Mouse (Mus musculus): Measurements from ENCODE around the gene Efna1.

Efna1 gene

DNA sequence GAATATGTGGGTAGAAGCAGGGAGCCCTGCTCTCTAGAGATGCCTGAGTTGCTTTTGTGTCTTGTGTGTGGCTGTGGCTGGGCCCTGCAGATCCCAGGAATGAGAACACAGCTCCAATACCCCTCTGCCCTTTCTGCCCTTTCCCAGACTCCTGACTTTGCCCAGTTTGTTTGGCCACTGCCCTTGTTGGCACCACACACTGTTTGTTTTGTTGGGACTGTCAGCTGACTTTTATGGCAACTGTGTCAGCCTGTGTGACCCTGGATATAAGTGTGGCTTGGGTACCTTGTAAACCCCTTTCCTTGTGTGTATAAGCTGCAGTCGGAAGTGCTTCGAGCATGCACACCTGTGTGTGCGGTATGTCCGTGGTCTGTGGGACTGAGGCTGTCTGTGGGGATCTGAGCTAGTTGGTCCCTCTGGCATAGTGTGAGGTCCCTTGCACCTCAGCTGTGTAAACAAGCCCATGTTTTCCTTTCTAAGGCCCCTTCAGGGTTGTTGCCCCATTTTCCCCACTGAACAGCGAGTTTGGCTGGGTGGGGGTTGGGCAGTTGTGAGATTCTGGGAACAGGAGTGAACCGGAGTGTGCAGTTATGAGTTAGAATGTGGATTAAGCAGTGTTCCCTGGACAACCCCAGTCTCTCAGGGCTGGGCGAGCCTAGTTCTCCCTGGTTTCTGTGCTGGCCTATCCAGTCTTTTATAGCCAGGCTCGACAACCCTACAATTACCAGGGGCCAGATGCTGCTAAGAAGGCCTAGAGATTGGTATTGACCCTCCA lies 24.8 kb upstream of the Efna1 start:
- no peak for DNase-seq

DNA sequence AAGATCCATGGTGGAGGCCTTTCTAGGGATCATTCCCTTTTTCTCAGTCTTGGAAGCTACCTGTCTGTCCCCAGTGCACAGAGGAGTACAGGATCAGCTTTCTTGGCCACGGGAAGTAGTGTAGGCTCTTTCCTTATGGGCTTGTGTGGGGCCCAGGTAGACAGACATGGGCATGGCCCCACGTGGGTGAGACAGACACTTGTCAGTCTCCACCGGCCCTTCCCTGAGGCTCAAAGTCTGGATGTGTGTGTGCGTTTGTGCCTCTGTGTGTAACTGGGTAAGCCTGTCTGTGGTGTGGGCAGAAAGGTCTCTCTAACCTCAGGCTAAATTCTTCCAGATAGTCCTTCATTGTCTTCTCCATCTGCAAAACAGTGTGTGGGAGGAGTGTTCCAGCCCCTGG lies 24.2 kb upstream of the Efna1 start:
- no peak for DNase-seq

DNA sequence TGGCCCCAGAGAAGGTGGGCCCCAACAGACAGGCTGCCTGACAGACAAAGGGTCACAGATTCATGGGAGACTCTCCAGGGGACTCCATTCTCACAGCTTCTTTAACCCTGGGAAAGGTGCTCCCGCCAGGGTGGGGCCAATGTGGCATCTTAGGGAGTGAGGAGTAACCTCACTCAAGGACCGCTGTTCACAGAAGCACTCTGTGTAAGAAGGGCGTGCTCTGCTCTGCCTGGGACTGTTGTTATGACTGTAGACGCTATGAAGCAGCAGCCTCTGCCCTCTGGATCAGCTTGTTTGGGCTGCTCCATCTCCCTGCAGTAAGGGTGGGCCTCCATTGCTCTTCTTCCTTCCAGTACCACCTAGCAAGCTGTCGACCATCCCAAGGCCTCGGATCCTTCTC lies 23.5 kb upstream of the Efna1 start:
- no peak for DNase-seq

DNA sequence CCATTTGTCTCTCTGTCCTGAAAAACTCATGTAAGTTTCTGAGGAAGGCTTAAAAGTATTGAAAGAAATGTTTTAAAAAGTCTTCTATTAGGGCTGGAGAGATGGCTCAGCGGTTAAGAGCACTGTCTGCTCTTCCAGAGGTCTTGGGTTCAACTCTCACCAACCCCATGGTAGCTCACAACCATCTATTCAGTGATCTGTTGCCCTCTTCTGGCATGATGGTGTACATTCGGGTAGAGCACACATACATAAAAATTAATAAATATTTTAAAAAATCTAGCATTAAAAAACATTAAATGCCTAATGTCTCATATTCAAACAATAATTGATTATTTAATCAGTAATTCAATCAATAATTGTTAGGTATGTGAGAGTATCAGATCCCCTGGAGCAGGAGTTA lies 19.6 kb upstream of the Efna1 start:
- DNase-seq = no peak

DNA sequence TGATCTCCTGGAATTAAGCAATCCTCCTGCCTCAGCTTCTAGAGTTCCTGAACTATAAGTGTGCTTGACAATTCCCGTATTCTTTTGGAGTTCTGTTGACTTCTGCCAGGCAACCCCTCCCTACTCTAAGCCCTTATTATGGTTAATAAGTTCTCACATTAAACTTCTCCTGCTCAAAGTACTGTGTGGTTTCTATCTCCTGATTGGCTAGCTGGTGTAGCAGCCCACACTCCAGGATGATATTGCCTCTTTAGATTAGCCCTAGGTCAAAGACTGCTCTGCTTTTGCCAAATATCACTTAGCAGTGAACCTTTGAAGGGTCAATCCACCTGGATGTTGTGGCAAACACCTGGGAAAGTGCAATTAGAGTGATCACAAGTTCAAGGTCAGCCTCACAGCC lies 19.1 kb upstream of the Efna1 start:
- no peak for DNase-seq

DNA sequence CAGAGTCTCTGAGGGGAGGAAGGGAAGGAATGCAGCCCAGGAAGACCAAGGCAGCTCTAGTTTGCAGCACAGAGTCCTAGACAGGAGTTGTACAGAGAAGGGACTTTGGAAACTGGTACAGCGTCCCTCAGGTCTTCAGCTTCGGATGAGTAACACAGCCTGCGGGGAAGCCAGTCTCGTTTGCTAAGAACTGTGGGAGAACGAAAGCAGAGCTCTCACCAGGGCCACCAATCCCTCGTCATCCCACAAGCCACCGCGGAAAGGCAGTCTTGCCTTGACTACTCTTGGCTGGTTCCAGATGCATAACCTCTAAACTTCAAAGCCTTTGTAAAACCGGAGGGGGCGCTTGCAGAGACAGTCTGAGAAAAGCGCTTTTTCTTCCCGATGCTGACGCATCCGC lies 18.6 kb upstream of the Efna1 start:
- DNase-seq = no peak

DNA sequence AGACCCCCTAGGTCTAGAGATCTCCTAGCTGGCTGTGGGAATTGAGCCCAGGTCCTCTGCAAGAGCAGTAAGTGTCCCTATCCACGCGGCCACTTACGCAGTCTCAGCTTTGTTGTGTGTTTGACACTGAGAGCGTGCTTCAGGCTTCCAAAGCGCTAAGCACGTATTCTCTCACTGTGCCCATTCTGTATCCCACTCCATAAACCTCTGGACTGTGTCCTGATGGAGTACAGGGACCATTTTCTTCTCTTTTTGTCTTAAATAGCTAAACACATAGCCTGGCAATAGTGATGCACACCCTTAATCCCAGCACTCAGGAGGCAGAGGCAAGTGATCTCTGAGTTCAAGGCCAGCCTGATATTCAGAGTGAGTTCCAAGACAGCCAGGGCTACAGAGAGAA lies 18.0 kb upstream of the Efna1 start:
- no peak for DNase-seq

DNA sequence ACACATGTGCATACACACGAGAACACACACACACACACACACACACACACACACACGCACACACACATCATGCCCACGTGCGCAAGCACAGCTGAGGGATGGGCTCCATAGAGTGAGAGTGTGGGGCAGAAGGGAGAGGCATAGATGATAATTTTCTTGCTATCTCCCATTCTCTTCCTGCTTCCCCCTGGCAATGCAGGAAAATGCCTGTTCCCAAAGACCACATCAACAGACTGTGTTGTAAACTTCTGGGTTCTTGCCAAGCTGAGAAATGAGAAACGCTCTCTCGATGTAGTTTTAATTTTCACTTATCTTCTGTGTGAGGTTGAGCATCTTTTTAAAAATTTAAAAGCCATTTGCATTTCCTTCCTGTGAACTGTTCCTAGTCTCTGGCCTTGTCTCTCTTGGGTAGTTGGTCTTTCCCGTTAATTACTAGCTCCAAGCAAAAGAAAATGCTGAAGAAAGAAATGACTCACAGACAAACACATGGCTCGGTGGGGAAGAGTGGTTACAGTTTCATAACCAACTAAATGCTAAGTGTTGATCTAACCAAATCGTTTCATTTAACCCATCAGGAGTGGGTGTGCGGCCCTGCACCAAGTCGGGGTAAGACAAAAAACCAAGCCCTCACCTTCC lies 15.9 kb upstream of the Efna1 start:
- no peak for DNase-seq

DNA sequence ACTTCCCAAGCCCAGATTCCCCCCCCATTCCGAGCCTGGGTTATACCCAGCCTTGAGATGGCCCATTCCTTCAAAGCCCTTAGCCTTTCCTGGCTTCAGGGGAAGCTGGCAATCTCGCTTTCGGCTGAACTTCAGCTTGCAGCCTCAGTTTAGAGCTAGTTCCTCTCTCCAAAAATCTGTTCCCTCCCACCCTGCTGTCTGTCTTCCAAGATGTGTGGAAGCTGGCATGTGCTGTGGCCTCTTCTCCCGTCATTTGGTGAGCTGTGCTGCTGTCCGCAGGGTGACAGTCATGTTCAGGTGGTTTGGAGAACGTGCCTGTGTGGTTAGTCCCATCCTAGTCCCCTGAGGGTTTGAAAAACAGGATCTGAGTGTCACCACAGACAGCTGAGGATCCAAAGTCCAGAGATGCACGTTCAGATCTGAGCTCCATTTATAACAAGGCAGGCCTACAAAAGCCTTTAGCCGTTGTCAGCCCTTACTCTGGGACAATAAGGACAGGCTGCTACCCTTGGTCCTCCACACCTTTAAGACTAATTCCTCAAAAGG lies 14.8 kb upstream of the Efna1 start:
- DNase-seq = no peak

DNA sequence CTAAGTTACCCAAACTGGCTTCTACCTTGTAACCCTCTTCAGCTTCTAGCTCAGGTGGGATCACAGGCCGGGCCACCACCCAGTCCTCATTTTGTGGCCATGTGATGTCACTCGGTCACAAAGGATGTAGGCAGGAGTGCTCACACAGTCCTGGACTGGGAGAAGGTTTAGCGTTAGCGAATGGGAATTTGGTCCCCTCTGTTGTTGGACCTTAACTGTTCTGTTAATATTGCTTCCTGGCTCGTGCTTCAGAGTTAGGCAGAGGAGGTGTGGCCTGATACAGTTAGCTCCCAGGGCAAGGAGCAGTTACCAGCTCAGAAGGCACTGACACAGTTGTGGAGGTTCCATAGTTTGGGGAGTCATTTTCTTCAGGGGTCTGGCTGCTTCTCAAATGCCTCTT lies 13.3 kb upstream of the Efna1 start:
- DNase-seq = no peak

DNA sequence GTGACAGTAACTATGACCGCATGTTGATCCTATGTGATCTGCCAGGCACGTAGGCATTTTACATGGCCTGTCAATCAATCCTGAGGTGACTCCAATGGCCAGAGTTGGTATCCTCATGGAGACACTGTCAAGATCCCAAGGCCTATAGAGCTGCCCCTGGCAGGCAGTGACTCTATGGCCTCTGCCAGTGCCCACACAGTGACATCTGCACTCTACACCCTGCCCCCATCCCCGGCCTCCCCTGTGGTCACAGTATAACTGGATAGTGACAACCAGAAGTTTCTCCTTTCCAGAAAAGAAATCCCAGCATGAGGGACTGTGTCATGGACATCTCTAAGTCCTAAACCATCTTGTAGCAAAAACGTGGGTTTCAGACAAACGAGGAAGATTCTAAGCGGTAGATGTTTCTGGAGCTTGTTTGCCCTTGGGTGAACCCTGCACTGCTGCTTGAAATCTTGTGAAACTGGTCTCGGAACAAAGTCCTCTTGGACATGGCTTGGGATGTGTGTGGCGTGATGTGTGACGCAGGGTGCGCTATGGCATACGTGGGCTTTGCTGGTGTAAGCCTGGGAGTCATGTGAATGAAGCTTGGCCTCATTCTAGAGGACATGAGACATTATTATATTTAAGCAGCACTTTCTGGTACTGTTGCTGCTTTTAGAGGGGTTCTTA lies 12.4 kb upstream of the Efna1 start:
- no peak for DNase-seq

DNA sequence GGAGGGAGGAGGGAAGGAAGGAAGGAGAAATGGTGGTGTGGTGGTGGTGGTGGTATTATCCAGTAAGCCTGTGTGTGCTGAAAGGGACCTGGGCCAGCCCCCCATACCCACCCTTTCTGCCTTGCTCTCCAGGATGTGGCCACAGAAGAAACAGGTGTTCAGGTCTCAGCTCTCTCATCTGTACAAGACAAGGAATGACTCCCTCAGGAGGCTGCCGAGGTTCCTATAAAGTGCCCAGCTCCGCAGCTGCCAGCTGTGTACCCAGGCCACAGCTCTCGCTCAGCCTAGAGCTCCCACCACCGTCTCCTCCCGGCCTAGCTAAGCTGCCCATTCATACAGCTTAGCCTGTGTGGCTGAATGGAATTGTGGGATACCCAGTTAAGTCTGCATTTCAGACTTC lies 11.4 kb upstream of the Efna1 start:
- no peak for DNase-seq

DNA sequence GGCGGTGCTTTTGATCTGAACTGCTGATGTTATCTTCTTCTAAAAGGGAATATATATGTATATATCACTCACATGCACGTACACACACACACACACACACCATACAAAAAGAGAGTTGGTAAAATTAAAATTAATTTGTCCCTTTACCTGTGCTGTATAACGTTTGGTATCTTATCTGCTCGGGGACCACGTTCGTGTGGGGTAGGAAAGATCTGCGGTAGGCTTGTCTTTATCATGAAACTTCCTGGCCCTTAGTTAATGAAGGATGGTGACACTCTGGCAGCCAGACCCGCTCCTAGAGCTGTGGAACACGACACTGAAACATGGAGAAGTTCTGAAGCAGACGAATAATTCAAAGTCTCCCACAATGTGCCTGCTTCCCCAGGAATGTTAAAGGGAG lies 10.9 kb upstream of the Efna1 start:
- no peak for DNase-seq

DNA sequence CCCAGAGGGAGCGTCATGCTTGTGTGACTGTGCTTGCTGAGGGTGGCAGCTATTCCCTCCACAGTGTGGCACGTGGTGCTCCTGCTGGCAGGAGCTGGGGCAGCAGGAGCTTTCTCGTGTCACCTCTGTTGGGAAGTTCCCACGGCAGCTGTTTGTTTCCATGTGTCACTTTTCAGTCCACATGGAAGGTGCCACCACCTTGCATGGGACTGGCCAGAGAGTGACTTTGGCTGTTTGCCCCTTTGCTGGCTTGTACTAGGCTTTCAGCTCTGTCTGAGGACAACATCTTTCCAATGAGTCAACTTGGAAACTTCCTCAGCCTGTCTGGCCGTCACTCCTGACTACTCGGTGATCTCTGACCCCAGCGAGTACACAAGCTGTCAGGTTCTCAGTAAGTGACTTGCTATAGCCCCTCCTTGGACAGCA lies 7.6 kb upstream of the Efna1 start:
- DNase-seq = no peak

DNA sequence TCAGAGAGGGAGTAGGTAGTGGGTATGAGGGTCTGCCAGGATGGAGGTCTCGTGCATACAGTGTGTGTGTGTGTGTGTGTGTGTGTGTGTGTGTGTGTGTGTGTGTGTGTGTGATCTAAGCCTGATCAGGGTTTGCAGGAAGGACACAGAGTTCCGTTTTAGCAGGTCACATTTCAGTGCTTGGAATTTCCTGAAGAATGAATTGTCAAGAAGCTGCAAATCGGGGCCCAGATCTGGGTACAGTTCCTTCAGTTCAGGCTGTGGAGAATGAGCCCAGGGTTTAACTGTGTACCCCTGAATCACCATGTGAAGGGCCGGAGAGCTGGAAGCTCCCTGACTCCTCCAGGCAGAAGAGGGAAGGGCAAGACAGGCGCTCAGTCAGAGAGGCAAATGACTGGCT lies 6.3 kb upstream of the Efna1 start:
- no peak for DNase-seq

DNA sequence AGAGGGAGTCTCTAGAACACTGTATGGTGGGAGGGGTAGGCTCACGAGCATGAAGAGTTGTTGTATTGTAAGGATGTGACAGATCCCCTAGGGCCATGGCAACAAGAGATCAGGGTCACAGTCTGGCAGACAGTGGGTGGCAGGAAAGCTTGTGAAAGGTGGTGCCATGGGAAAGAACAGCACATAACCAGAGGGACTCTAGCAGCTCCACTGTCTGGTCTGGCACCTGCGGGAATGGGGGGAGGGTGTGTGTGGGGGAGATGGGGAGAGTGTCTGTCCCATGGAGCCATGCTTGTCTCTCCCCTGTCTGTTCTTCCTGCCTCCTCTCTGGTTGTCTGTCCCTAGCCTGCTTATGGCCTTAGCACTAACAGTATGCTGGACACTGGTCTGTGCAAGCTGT lies 4.6 kb upstream of the Efna1 start:
- no peak for DNase-seq

DNA sequence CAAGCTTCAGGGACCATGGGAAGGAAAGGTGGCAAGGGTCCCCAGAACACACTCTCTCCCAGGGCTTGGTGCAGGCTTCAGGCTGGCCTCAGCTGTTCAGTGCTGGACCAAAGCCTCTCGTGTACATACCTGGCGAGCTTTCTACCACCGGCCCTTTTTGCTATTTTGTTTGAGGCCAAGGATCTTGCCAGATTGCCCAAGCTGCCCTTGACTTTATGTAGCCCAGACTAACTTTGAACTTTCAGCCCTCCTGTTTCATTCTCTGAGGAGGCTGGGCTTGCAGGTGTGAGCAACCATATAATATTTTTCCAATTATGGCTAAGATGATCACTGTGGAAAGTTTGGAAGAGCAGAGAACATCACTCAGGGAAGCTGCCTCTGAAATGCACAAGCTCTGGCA lies 3.3 kb upstream of the Efna1 start:
- no peak for DNase-seq

DNA sequence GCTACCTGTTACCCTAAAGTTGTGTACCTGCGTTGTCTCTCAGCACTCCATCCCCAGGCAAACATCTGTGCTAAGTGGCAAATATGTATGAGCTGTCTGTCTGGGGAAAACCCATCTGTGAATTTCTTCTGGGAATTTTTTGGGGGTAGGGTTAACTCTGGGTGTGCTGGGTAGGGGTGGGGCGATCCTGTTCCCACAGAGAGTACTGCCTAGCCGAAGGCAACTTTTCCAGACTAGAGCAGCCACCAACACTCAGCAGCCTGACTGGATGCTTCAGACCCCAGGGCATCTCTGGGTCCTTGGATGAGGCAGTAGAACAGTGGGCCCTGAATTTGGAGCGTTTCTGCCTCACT lies 1.3 kb upstream of the Efna1 start:
- no peak for DNase-seq

DNA sequence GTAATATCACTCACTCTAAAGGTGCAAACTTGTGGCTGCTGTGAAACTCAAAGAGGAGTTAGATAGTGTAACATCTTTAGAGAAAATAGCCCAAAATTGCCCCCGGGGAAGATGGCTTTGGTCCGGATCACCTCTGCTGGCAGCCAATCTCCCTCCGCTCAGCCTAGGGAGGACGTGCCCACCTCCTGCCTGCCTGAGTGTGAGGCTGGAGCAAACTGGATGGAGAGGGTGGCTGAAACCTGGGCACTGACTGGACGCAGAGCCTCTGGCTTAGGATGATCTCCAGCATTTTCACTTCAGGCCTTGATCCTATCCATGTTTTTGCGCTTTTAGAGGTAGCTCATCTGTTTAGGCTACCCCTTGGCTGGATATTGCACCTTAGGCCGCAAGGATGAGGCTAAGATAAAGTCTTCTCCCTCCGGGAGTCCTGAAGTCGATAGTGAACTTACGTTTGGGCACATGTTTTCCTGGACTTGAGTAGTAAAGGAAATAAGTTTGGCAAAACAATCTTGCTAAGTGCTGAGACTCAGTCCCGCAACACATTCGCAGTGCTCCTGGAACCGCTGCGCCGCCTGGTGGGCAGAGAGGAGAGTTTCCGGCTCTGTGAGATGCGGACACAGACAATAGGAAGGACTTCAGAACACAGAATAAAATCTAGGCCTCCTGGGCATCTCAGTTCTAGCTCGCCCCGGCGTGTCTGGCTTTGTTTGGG lies 793 bp upstream of the Efna1 start:
- DNase-seq = peak; percentile 77

DNA sequence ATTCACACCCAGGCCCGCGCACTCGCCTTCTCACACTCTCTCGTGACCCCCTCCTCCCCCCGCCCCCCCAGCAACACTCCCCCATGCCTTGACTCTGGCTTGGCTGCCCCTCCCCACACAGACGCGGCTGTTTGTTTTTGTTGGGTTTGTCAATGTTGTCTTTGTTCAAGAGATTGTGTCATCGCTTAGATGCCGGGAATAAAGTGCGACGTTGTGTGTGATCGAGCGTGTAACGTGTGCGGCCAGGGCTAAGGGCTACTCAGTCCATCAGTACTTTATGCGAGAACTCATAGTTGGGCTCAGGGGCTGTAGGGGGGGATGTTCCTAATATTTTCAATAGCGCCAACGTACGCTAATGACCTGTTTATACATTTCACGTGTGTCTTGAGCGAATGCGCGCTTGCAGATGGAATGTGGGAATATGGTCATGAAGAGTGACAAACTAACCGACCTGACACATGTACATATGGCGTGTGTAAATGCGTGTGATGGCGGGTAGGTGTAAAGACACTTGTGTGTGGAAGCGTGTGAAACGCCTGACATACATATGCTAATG lies 814 bp downstream of the Efna1 start:
- DNase-seq = no peak

DNA sequence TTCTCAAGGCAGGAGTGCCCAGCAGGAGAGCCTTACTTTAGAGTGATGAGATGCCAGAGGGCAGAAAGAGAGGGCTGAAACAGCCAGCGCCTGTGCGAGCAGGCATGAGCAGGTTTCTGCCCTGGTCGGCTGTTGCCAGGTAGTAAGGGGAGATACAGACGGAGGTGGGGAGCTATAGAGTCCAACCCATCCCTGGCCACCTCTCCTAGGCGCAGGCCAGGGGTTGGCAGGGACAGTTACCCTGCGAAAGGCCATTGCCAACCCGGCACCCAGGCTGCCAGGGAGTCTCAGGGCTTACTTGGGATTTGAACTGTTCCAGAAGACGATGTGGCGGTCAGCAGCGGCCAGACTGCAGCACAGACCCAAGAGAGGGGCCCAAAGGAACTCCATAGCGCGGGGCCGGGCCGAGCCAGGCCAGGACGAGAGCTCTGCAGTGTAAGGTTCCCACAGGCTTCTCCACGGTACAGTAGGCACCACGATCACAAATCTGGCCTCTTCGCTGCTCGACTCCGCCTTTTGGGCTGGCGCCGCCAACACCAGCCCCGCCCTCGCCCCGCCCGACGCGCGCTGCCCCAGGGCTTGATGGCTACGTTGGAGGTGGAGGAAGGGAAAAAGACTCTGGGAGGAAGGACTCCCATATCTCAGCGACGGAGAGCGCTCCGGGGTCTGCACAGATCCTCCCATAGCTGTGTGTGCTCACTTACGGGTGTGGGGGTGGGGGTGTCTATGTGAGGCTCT lies 1.6 kb downstream of the Efna1 start:
- DNase-seq = peak; percentile 84

DNA sequence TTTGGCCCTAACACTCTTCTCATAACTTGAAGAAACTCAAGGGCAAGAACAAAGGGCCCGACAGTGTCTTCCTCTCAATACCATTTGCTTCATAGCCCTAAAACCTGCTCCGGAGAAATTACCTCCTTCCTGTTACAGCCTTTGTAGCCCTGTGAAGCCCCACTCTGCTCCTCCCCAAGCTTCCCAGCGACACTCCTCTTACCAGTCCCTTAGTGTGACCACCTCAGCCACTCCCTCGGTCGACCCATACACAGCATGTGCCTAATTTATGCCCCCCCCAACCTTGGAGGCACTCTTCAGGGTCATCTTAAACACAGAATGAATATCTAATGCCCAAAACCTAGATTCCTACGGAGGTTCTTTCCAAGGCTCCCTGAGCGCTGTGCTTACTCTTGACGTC lies 2.3 kb downstream of the Efna1 start:
- no peak for DNase-seq

DNA sequence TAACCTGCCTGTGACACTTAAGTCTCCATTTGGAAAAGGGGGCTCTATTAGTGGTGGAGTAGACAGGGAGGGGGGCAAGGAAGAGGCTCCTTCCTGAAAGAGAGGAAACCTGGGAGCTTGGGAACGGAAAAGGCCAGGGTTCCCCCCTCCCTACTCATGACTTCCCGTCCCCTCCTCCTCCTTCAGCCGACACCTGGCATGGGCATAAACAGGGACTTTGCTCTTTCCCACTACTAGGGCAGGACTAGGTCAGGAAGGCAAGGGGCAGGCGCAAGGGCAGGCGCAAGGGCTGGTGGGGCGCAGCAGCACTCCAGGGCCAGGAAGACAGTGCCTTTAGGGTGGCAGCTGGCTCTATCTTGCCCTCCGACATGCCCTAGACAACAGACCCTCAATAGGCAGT lies 2.8 kb downstream of the Efna1 start:
- DNase-seq = no peak
